Mouse (Mus musculus) MEL (cell line): ENCODE measurements at regions not wholly inside any gene's neighbourhood (a gene's known extent, or its start where the extent isn't known, plus 50 kb on each side); places are given as distances from the start of the nearest gene placed in this dataset.

Source experiments
- DNase-seq: peaks from one replicate; pipeline ENCODE4 v3.0.0; 2011; ENCODE audit warnings: low read depth, low spot score
- H3K27ac ChIP-seq: 2 replicates; pipeline ENCODE4 v1.5.1; 2012; ENCODE audit warnings: low read depth, mild to moderate bottlenecking, control low read depth, low read length, moderate library complexity; ENCODE audit not compliant: control insufficient read depth
- H3K27me3 ChIP-seq, 2 experiments: fragments of 150-350 bp in 1 of 2; sonication (generic) in 1 of 2; 2 replicates each; pipeline ENCODE4 v1.6.1; 2012; ENCODE audit warnings: low read length in 2 of 2, mild to moderate bottlenecking in 2 of 2, improper control_type of control experiment in 1 of 2, moderate library complexity in 1 of 2; ENCODE audit not compliant: insufficient read depth in 2 of 2, control insufficient read depth in 1 of 2
- H3K36me3 ChIP-seq, 2 experiments: 2 replicates each; pipeline ENCODE4 v1.6.1; 2012 to 2014; ENCODE audit warnings: low read length in 2 of 2, improper control_type of control experiment in 1 of 2, inconsistent platforms in 1 of 2, mild to moderate bottlenecking in 1 of 2; ENCODE audit not compliant: insufficient read depth in 2 of 2, control insufficient read depth in 1 of 2
- H3K4me1 ChIP-seq, 2 experiments: fragments of 150-350 bp in 1 of 2; sonication (generic) in 1 of 2; 2 replicates each; pipeline ENCODE4 v1.6.1; 2012; ENCODE audit warnings: low read length in 2 of 2, improper control_type of control experiment in 1 of 2, mild to moderate bottlenecking in 1 of 2; ENCODE audit not compliant: insufficient read depth in 2 of 2, control insufficient read depth in 1 of 2
- H3K4me3 ChIP-seq, 2 experiments: fragments of 150-350 bp in 1 of 2; sonication (generic) in 1 of 2; 2 replicates each; pipeline ENCODE4 v1.5.1; 2012; ENCODE audit warnings: low read depth in 2 of 2, low read length in 2 of 2, mild to moderate bottlenecking in 2 of 2, moderate library complexity in 2 of 2, control low read depth in 1 of 2, improper control_type of control experiment in 1 of 2; ENCODE audit not compliant: control insufficient read depth in 1 of 2, insufficient read depth in 1 of 2
- H3K79me2 ChIP-seq: 2 replicates; pipeline ENCODE4 v1.6.1; 2012; ENCODE audit warnings: mild to moderate bottlenecking, low read length, moderate library complexity; ENCODE audit not compliant: control insufficient read depth, poor library complexity, insufficient read depth
- H3K9ac ChIP-seq: 2 replicates; pipeline ENCODE4 v1.6.1; 2012; ENCODE audit warnings: low read depth, mild to moderate bottlenecking, control low read depth, low read length, moderate library complexity; ENCODE audit not compliant: control insufficient read depth, poor library complexity, severe bottlenecking
- H3K9me3 ChIP-seq: fragments of 150-350 bp; sonication (generic); replicated peaks from 2 replicates; pipeline ENCODE4 v1.6.1; 2012; ENCODE audit warnings: mild to moderate bottlenecking, low read length, improper control_type of control experiment, moderate library complexity; ENCODE audit not compliant: insufficient read depth
- BHLHE40 ChIP-seq: IDR thresholded peaks from 2 replicates; pipeline ENCODE4 v1.6.1; 2012; ENCODE audit warnings: low read depth, mild to moderate bottlenecking, inconsistent platforms, low read length, improper control_type of control experiment, borderline replicate concordance
- CHD1 ChIP-seq: IDR thresholded peaks from 2 replicates; pipeline ENCODE4 v1.6.1; 2012; ENCODE audit warnings: low read depth, mild to moderate bottlenecking, inconsistent platforms, low read length, improper control_type of control experiment
- E2F4 ChIP-seq: IDR thresholded peaks from 2 replicates; pipeline ENCODE4 v1.6.1; 2011; ENCODE audit warnings: low read depth, low read length, improper control_type of control experiment, borderline replicate concordance
- EP300 ChIP-seq, 2 experiments: IDR thresholded peaks; 2 replicates each; pipeline ENCODE4 v1.6.1; 2011; ENCODE audit warnings: improper control_type of control experiment in 2 of 2, low read length in 2 of 2, low read depth in 1 of 2, mild to moderate bottlenecking in 1 of 2
- ETS1 ChIP-seq: IDR thresholded peaks from 2 replicates; pipeline ENCODE4 v1.6.1; 2012; ENCODE audit warnings: low read depth, mild to moderate bottlenecking, inconsistent platforms, low read length, improper control_type of control experiment, moderate library complexity
- GATA1 ChIP-seq: IDR thresholded peaks from 2 replicates; pipeline ENCODE4 v1.6.1; 2011; ENCODE audit warnings: low read depth, low read length, improper control_type of control experiment
- HCFC1 ChIP-seq: IDR thresholded peaks from 2 replicates; pipeline ENCODE4 v1.6.1; 2012; ENCODE audit warnings: low read depth, mild to moderate bottlenecking, inconsistent platforms, low read length, improper control_type of control experiment, moderate library complexity
- JUND ChIP-seq: IDR thresholded peaks from 2 replicates; pipeline ENCODE4 v1.6.1; 2011; ENCODE audit warnings: low read depth, mild to moderate bottlenecking, improper control_type of control experiment, low read length
- KAT2A ChIP-seq: conservative IDR thresholded peaks from 2 replicates; pipeline ENCODE4 v1.6.1; 2012; ENCODE audit warnings: low read depth, low read length, improper control_type of control experiment, inconsistent platforms
- MAFK ChIP-seq: IDR thresholded peaks from 2 replicates; pipeline ENCODE4 v1.6.1; 2011; ENCODE audit warnings: low read depth, mild to moderate bottlenecking, low read length, improper control_type of control experiment, borderline replicate concordance
- MAX ChIP-seq: IDR thresholded peaks from 2 replicates; pipeline ENCODE4 v1.6.1; 2011; ENCODE audit warnings: low read length, improper control_type of control experiment
- MEF2A ChIP-seq: IDR thresholded peaks from 2 replicates; pipeline ENCODE4 v1.6.1; 2014; ENCODE audit warnings: low read depth, mild to moderate bottlenecking, inconsistent platforms, low read length, improper control_type of control experiment; ENCODE audit not compliant: poor library complexity, insufficient replicate concordance, severe bottlenecking; ENCODE audit errors: extremely low read depth
- MXI1 ChIP-seq: IDR thresholded peaks from 2 replicates; pipeline ENCODE4 v1.6.1; 2011; ENCODE audit warnings: mild to moderate bottlenecking, low read depth, low read length, improper control_type of control experiment
- MYC ChIP-seq: IDR thresholded peaks from 2 replicates; pipeline ENCODE4 v1.6.1; 2011; ENCODE audit warnings: low read depth, mild to moderate bottlenecking, low read length, improper control_type of control experiment, moderate library complexity
- POLR2AphosphoS2 ChIP-seq: IDR thresholded peaks from 2 replicates; pipeline ENCODE4 v1.6.1; 2011; ENCODE audit warnings: low read length, improper control_type of control experiment
- POLR2AphosphoS5 ChIP-seq: IDR thresholded peaks from 2 replicates; pipeline ENCODE4 v1.6.1; 2012; ENCODE audit warnings: low read depth, borderline replicate concordance, mild to moderate bottlenecking, inconsistent platforms, low read length, moderate library complexity, mixed read lengths
- RAD21 ChIP-seq: IDR thresholded peaks from 2 replicates; pipeline ENCODE4 v1.6.1; 2011; ENCODE audit warnings: mild to moderate bottlenecking, low read depth, low read length, improper control_type of control experiment
- SIN3A ChIP-seq: IDR thresholded peaks from 2 replicates; pipeline ENCODE4 v1.6.1; 2012; ENCODE audit warnings: low read length, improper control_type of control experiment, inconsistent platforms
- TAL1 ChIP-seq: IDR thresholded peaks from 2 replicates; pipeline ENCODE4 v1.6.1; 2012; ENCODE audit warnings: mild to moderate bottlenecking, inconsistent platforms, low read length, moderate library complexity, mixed read lengths
- TBP ChIP-seq: IDR thresholded peaks from 2 replicates; pipeline ENCODE4 v1.8.0; 2011; ENCODE audit warnings: low read depth, low read length, improper control_type of control experiment
- TCF12 ChIP-seq: IDR thresholded peaks from 2 replicates; pipeline ENCODE4 v1.6.1; 2014; ENCODE audit warnings: low read depth, mild to moderate bottlenecking, inconsistent platforms, low read length, improper control_type of control experiment, moderate library complexity
- UBTF ChIP-seq: IDR thresholded peaks from 2 replicates; pipeline ENCODE4 v1.6.1; 2012; ENCODE audit warnings: low read depth, mild to moderate bottlenecking, inconsistent platforms, low read length, improper control_type of control experiment, moderate library complexity, borderline replicate concordance; ENCODE audit not compliant: insufficient read depth
- USF1 ChIP-seq: IDR thresholded peaks from 2 replicates; pipeline ENCODE4 v1.6.1; 2014; ENCODE audit warnings: low read depth, mild to moderate bottlenecking, inconsistent platforms, low read length, improper control_type of control experiment, moderate library complexity
- ZC3H11A ChIP-seq: IDR thresholded peaks from 2 replicates; pipeline ENCODE4 v1.6.1; 2012; ENCODE audit warnings: low read depth, mild to moderate bottlenecking, inconsistent platforms, low read length, improper control_type of control experiment
- ZKSCAN1 ChIP-seq: IDR thresholded peaks from 2 replicates; pipeline ENCODE4 v1.6.1; 2012; ENCODE audit warnings: low read depth, mild to moderate bottlenecking, inconsistent platforms, low read length, improper control_type of control experiment, moderate library complexity
- ZNF384 ChIP-seq: IDR thresholded peaks from 2 replicates; pipeline ENCODE4 v1.6.1; 2012; ENCODE audit warnings: low read depth, mild to moderate bottlenecking, inconsistent platforms, low read length, improper control_type of control experiment

- Histone ChIP-seq H3K79me2 (no peaks in the 10 kb centered on the region), H3K9me3 (no peaks in the 10 kb centered on the region), H3K9ac (no peak overlapping the region)
- TF ChIP-seq SIN3A, result no peak
- TF ChIP-seq ZKSCAN1, result no peak
- no peak for TF ChIP-seq TCF12
- no peak for TF ChIP-seq UBTF
- TF ChIP-seq MAFK, result no peak
- no peak for TF ChIP-seq BHLHE40
- no peak for TF ChIP-seq RAD21
- no peak for TF ChIP-seq ZNF384
- no peak for TF ChIP-seq JUND
- TF ChIP-seq TAL1, result no peak
- TF ChIP-seq KAT2A, result no peak
- TF ChIP-seq, all 39 proteins: peak for 0
- Histone ChIP-seq H3K4me3 (no peak overlapping the region), H3K27ac (no peak overlapping the region), H3K27me3 (peaks cover 0 to 3% of the 10 kb centered on the region in 2 experiments; a peak in 2 of 4 replicates), H3K4me1 (no peaks in the 10 kb centered on the region), H3K36me3 (no peaks in the 10 kb centered on the region)
- no peak for DNase-seq
These were observed 54.5 kb upstream of the Gata5 start for GRCm38 (mm10) chr2:180389013-180389412.

GRCm38 (mm10) chr2:180388122-180388521 is 53.6 kb upstream of the Gata5 start:
- no peaks in the 10 kb centered on the region for H3K9me3 ChIP-seq
- no peak overlapping the region for H3K9ac ChIP-seq
- no peak for TF ChIP-seq E2F4
- no peak for TF ChIP-seq HCFC1
- no peak for TF ChIP-seq ETS1
- no peak for TF ChIP-seq MAX
- TF ChIP-seq RAD21, result no peak
- peaks cover 0 to 3% of the 10 kb centered on the region in 2 experiments; a peak in 2 of 4 replicates for H3K27me3 ChIP-seq
- H3K4me3 ChIP-seq, result no peak overlapping the region
- H3K79me2 ChIP-seq, result no peaks in the 10 kb centered on the region
- H3K27ac ChIP-seq, result no peak overlapping the region
- DNase-seq, result no peak
- H3K36me3 ChIP-seq, result no peaks in the 10 kb centered on the region
- H3K4me1 ChIP-seq, result no peaks in the 10 kb centered on the region

- Histone ChIP-seq H3K27me3 (peaks cover 0 to 3% of the 10 kb centered on the region in 2 experiments; a peak in 2 of 4 replicates), H3K79me2 (no peaks in the 10 kb centered on the region), H3K4me3 (no peak overlapping the region), H3K36me3 (no peaks in the 10 kb centered on the region)
- DNase-seq, result no peak
- TF ChIP-seq USF1 (no peak), ZC3H11A (no peak), ZKSCAN1 (no peak), MEF2A (no peak), TBP (no peak), ZNF384 (no peak), HCFC1 (no peak), POLR2AphosphoS5 (no peak), TCF12 (no peak), JUND (no peak), CHD1 (no peak), EP300 (IDR thresholded peaks at IDR 0.05; ENCODE audit: low read depth in 1 of 2, low read length in 2 of 2) (no peak), MXI1 (no peak), MYC (no peak), SIN3A (no peak), POLR2AphosphoS2 (no peak), GATA1 (no peak)
- TF ChIP-seq, all 39 proteins: peak for 0
- Histone ChIP-seq H3K9ac (no peak overlapping the region), H3K9me3 (no peaks in the 10 kb centered on the region), H3K27ac (no peak overlapping the region), H3K4me1 (no peaks in the 10 kb centered on the region)
These were observed 52.8 kb upstream of the Gata5 start for GRCm38 (mm10) chr2:180387305-180387704.
